Mouse (Mus musculus) intestine, postnatal 0 days (tissue): ENCODE data around the gene Ginm1. TPM values are rescaled to one million over a fixed set of nuclear protein-coding genes. Genes with fewer than 3 reads are reported as not detected.

Experiments
- ATAC-seq: fragments of 200-750 bp; cut with Nextera tagmentation; 2 replicates; pipeline ENCODE4 v1.8.0; 2017; ENCODE audit warnings: mild to moderate bottlenecking, moderate TSS enrichment, moderate library complexity
- H3K27ac ChIP-seq: fragments of 300-500 bp; sonication (generic); 2 replicates; pipeline ENCODE4 v1.5.1; 2014; ENCODE audit warnings: mild to moderate bottlenecking, low read depth, low read length, moderate library complexity
- H3K27me3 ChIP-seq: fragments of 300-500 bp; sonication (generic); replicated peaks from 2 replicates; pipeline ENCODE4 v1.6.1; 2014; ENCODE audit warnings: low read length, mixed read lengths; ENCODE audit not compliant: control insufficient read depth, insufficient read depth
- H3K36me3 ChIP-seq: fragments of 300-500 bp; sonication (generic); 2 replicates; pipeline ENCODE4 v1.6.1; 2014; ENCODE audit warnings: mild to moderate bottlenecking, moderate library complexity; ENCODE audit not compliant: control insufficient read depth, insufficient read depth
- H3K4me1 ChIP-seq: fragments of 300-500 bp; sonication (generic); replicated peaks from 2 replicates; pipeline ENCODE4 v1.6.1; 2014; ENCODE audit warnings: antibody characterized with exemption, low read length, mixed read lengths; ENCODE audit not compliant: control insufficient read depth, insufficient read depth
- H3K4me2 ChIP-seq: fragments of 300-500 bp; sonication (generic); replicated peaks from 2 replicates; pipeline ENCODE4 v1.6.1; 2014; ENCODE audit warnings: low read depth, mild to moderate bottlenecking, moderate library complexity
- H3K4me3 ChIP-seq: fragments of 300-500 bp; sonication (generic); 2 replicates; pipeline ENCODE4 v1.5.1; 2014; ENCODE audit warnings: low read depth, low read length
- H3K9ac ChIP-seq: fragments of 300-500 bp; sonication (generic); 2 replicates; pipeline ENCODE4 v1.6.1; 2014; ENCODE audit warnings: mild to moderate bottlenecking, low read depth, low read length
- H3K9me3 ChIP-seq: fragments of 300-500 bp; sonication (generic); 2 replicates; pipeline ENCODE4 v1.6.1; 2016; ENCODE audit warnings: mixed run types; ENCODE audit not compliant: control insufficient read depth
- CTCF ChIP-seq: sonication (generic); IDR thresholded peaks from 2 replicates; pipeline ENCODE4 v1.5.1; 2016; ENCODE audit warnings: low read depth, mild to moderate bottlenecking, control low read depth, antibody characterized with exemption, moderate library complexity
- WGBS: fragments of 180-500 bp; shearing (Covaris S2); extraction: QIAGEN DNeasy Blood & Tissue Kit; methylation state at CpG from one replicate; pipeline ENCODE4 v1.1.7; 2014; 5-methylcytosine and 5-hydroxymethylcytosine counted together
- polyA plus RNA-seq: library from polyadenylated mRNA; unstranded; fragments of >200 nt; fragmentation: Nextera tagmentation; extraction: Ambion mirVana; gene quantifications from 2 replicates; pipeline ENCODE4 v1.2.1, GENCODE M21; 2015

Ginm1 gene
- polyA plus RNA-seq: 91.9 and 92.8 TPM in 2 replicates

- Histone ChIP-seq H3K27me3 (no peaks in the 10 kb centered on the region), H3K9me3 (no peaks in the 10 kb centered on the region), H3K36me3 (peaks cover 20% of the 10 kb centered on the region), H3K4me2 (peak within 1 kb of the TSS; percentile 61), H3K9ac (peak within 1 kb of the TSS; percentile 91), H3K4me1 (peaks cover 7% of the 10 kb centered on the region; the same call in 1 of the 2 replicates), H3K27ac (peak within 1 kb of the TSS; percentile 66), H3K4me3 (peak within 1 kb of the TSS; percentile 97)
- TF ChIP-seq CTCF: no peak; the same call in 1 of the 2 replicates
- ATAC-seq: peak; percentile 95
- under 1% methylated on average over 52 of the region's 52 CpGs for WGBS
Measured at GRCm38 (mm10) chr10:7792751-7793385, at the start of gene Ginm1, which contains the start of gene Ppil4. Gene Ginm1 (minus strand): TSS chr10:7792824. Gene Ppil4 (plus strand): TSS chr10:7792891.

- no peaks in the 10 kb centered on the region for H3K27me3 ChIP-seq
- no peak overlapping the region for H3K4me3 ChIP-seq
- H3K4me2 ChIP-seq: peak overlapping the region; percentile 43
- no peaks in the 10 kb centered on the region for H3K36me3 ChIP-seq
- H3K4me1 ChIP-seq: no peaks in the 10 kb centered on the region; the same call in 1 of the 2 replicates
- TF ChIP-seq CTCF: no peak
- H3K27ac ChIP-seq: peak overlapping the region; percentile 15; the same call in 1 of the 2 replicates
- no peak overlapping the region for H3K9ac ChIP-seq
- peak; percentile 90 for ATAC-seq
- no peaks in the 10 kb centered on the region for H3K9me3 ChIP-seq
- WGBS: 35% methylated on average over 14 of the region's 14 CpGs
Measured at GRCm38 (mm10) chr10:7841571-7842080, 49.0 kb upstream of the Ginm1 start.

GRCm38 (mm10) chr10:7840785-7841184 is 48.2 kb upstream of the Ginm1 start:
- no peak for ATAC-seq
- 73% methylated on average over 3 of the region's 3 CpGs for WGBS

GRCm38 (mm10) chr10:7840353-7840733 is 47.7 kb upstream of the Ginm1 start:
- H3K36me3 ChIP-seq: no peaks in the 10 kb centered on the region
- no peak overlapping the region for H3K27ac ChIP-seq
- no peak overlapping the region for H3K9ac ChIP-seq
- 73% methylated on average over 2 of the region's 2 CpGs for WGBS
- TF ChIP-seq CTCF: no peak
- no peaks in the 10 kb centered on the region for H3K27me3 ChIP-seq
- no peaks in the 10 kb centered on the region for H3K9me3 ChIP-seq
- H3K4me3 ChIP-seq: no peak overlapping the region
- no peaks in the 10 kb centered on the region; the same call in 1 of the 2 replicates for H3K4me1 ChIP-seq
- no peak overlapping the region for H3K4me2 ChIP-seq
- ATAC-seq: no peak

More at GRCm38 (mm10) chr10:7840785-7841184, 48.2 kb upstream of the Ginm1 start:
- no peak for TF ChIP-seq CTCF
- Histone ChIP-seq H3K27me3 (no peaks in the 10 kb centered on the region), H3K4me3 (no peak overlapping the region), H3K9ac (no peak overlapping the region), H3K36me3 (no peaks in the 10 kb centered on the region), H3K27ac (no peak overlapping the region), H3K4me2 (no peak overlapping the region), H3K4me1 (no peaks in the 10 kb centered on the region; the same call in 1 of the 2 replicates), H3K9me3 (no peaks in the 10 kb centered on the region)

- WGBS: 77% methylated on average over 22 of the region's 22 CpGs
- no peak overlapping the region for H3K9ac ChIP-seq
- no peak overlapping the region for H3K27ac ChIP-seq
Measured at GRCm38 (mm10) chr10:7839551-7840352, 47.1 kb upstream of the Ginm1 start.

GRCm38 (mm10) chr10:7838874-7839421 is 46.3 kb upstream of the Ginm1 start:
- H3K4me1 ChIP-seq: no peaks in the 10 kb centered on the region; the same call in 1 of the 2 replicates
- H3K9me3 ChIP-seq: no peaks in the 10 kb centered on the region
- H3K27me3 ChIP-seq: no peaks in the 10 kb centered on the region
- no peak overlapping the region for H3K4me2 ChIP-seq
- 71% methylated on average over 5 of the region's 5 CpGs for WGBS
- no peak for ATAC-seq
- no peaks in the 10 kb centered on the region for H3K36me3 ChIP-seq
- H3K27ac ChIP-seq: no peak overlapping the region
- H3K9ac ChIP-seq: no peak overlapping the region
- no peak for TF ChIP-seq CTCF
- H3K4me3 ChIP-seq: no peak overlapping the region

More at GRCm38 (mm10) chr10:7839551-7840352, 47.1 kb upstream of the Ginm1 start:
- Histone ChIP-seq H3K36me3 (no peaks in the 10 kb centered on the region), H3K27me3 (no peaks in the 10 kb centered on the region), H3K4me3 (no peak overlapping the region), H3K9me3 (no peaks in the 10 kb centered on the region), H3K4me2 (no peak overlapping the region), H3K4me1 (no peaks in the 10 kb centered on the region; the same call in 1 of the 2 replicates)
- ATAC-seq: no peak
- TF ChIP-seq CTCF: no peak
